Mouse (Mus musculus) hindbrain, embryonic 13.5 days (tissue): ENCODE measurements around the gene Pon2. TPM values are rescaled to one million over a fixed set of nuclear protein-coding genes. Genes with fewer than 3 reads are reported as not detected.
A peak's percentile ranks its signal among the peaks of the same experiment; 100 is the strongest.

Experiments
- ATAC-seq: fragments of 200-750 bp; cut with Nextera tagmentation; 2 replicates; pipeline ENCODE4 v1.8.0; 2017; ENCODE audit warnings: moderate TSS enrichment; ENCODE audit not compliant: low FRiP score
- H3K27ac ChIP-seq: fragments of 300-500 bp; sonication (generic); 2 replicates; pipeline ENCODE4 v1.5.1; 2015; ENCODE audit warnings: inconsistent platforms, mild to moderate bottlenecking, moderate library complexity
- H3K27me3 ChIP-seq: fragments of 300-500 bp; sonication (generic); 2 replicates; pipeline ENCODE4 v1.6.1; 2015; ENCODE audit warnings: mild to moderate bottlenecking, inconsistent platforms
- H3K36me3 ChIP-seq: fragments of 300-500 bp; sonication (generic); 2 replicates; pipeline ENCODE4 v1.6.1; 2015; ENCODE audit warnings: mild to moderate bottlenecking, inconsistent platforms
- H3K4me1 ChIP-seq: fragments of 300-500 bp; sonication (generic); replicated peaks from 2 replicates; pipeline ENCODE4 v1.6.1; 2015; ENCODE audit warnings: inconsistent platforms
- H3K4me2 ChIP-seq: fragments of 300-500 bp; sonication (generic); 2 replicates; pipeline ENCODE4 v1.6.1; 2015; ENCODE audit warnings: inconsistent platforms, mild to moderate bottlenecking, moderate library complexity
- H3K4me3 ChIP-seq: fragments of 300-500 bp; sonication (generic); 2 replicates; pipeline ENCODE4 v1.5.1; 2015; ENCODE audit warnings: mild to moderate bottlenecking, inconsistent platforms
- H3K9ac ChIP-seq: fragments of 300-500 bp; sonication (generic); 2 replicates; pipeline ENCODE4 v1.6.1; 2015; ENCODE audit warnings: mild to moderate bottlenecking, inconsistent platforms
- H3K9me3 ChIP-seq: fragments of 300-500 bp; sonication (generic); 2 replicates; pipeline ENCODE4 v1.6.1; 2016; ENCODE audit warnings: inconsistent platforms
- WGBS: fragments of 180-500 bp; shearing (Covaris S2); methylation state at CpG from one replicate; pipeline ENCODE4 v1.1.7; 2015; 5-methylcytosine and 5-hydroxymethylcytosine counted together
- polyA plus RNA-seq: library from polyadenylated mRNA; unstranded; fragments of >200 nt; fragmentation: Nextera tagmentation; extraction: Ambion mirVana; gene quantifications from 2 replicates; pipeline ENCODE4 v1.2.1, GENCODE M21; 2015

Pon2 gene
- polyA plus RNA-seq, 1 experiment from 2014 or later: 33.2 TPM

- Histone ChIP-seq H3K4me1 (no peaks in the 10 kb centered on the region), H3K27me3 (no peaks in the 10 kb centered on the region), H3K9ac (no peak overlapping the region), H3K27ac (no peak overlapping the region), H3K9me3 (no peaks in the 10 kb centered on the region), H3K4me2 (no peak overlapping the region), H3K4me3 (no peak overlapping the region), H3K36me3 (no peaks in the 10 kb centered on the region)
- no peak for ATAC-seq
- WGBS: 85% methylated on average over 7 of the region's 7 CpGs
These were observed 11.4 kb upstream of the Pon2 start for GRCm38 (mm10) chr6:5309595-5310197.

- ATAC-seq: no peak
- no peak overlapping the region for H3K27ac ChIP-seq
- no peaks in the 10 kb centered on the region for H3K27me3 ChIP-seq
- H3K4me3 ChIP-seq: no peak overlapping the region
- 82% methylated on average over 3 of the region's 3 CpGs for WGBS
- no peak overlapping the region for H3K4me2 ChIP-seq
- no peaks in the 10 kb centered on the region for H3K36me3 ChIP-seq
- no peaks in the 10 kb centered on the region for H3K9me3 ChIP-seq
- H3K9ac ChIP-seq: no peak overlapping the region
- no peaks in the 10 kb centered on the region for H3K4me1 ChIP-seq
These were observed 7.7 kb upstream of the Pon2 start for GRCm38 (mm10) chr6:5305926-5306325.

- no peak for ATAC-seq
- Histone ChIP-seq H3K4me1 (no peaks in the 10 kb centered on the region), H3K4me3 (no peak overlapping the region), H3K27ac (no peak overlapping the region), H3K9ac (no peak overlapping the region), H3K9me3 (no peaks in the 10 kb centered on the region), H3K36me3 (no peaks in the 10 kb centered on the region), H3K27me3 (0 out of 2 replicates have a peak, but pooled peaks cover under 1% of the 10 kb centered on the region), H3K4me2 (no peak overlapping the region)
- 87% methylated on average over 8 of the region's 8 CpGs for WGBS
These were observed 6.7 kb upstream of the Pon2 start for GRCm38 (mm10) chr6:5304956-5305355.

- Histone ChIP-seq H3K4me3 (no peak overlapping the region), H3K27me3 (peaks cover 7% of the 10 kb centered on the region; the same call in 1 of the 2 replicates), H3K9ac (no peak overlapping the region), H3K36me3 (no peaks in the 10 kb centered on the region), H3K27ac (no peak overlapping the region), H3K4me2 (no peak overlapping the region), H3K4me1 (peaks cover 16% of the 10 kb centered on the region), H3K9me3 (no peaks in the 10 kb centered on the region)
- ATAC-seq: no peak
- WGBS: 95% methylated on average over 8 of the region's 8 CpGs
These were observed 2.4 kb upstream of the Pon2 start for GRCm38 (mm10) chr6:5300629-5301028.

GRCm38 (mm10) chr6:5299561-5299960 is 1.3 kb upstream of the Pon2 start:
- Histone ChIP-seq H3K4me3 (no peak overlapping the region), H3K9ac (no peak overlapping the region), H3K4me2 (no peak overlapping the region), H3K4me1 (peaks cover 16% of the 10 kb centered on the region), H3K36me3 (no peaks in the 10 kb centered on the region), H3K27me3 (peaks cover 7% of the 10 kb centered on the region; the same call in 1 of the 2 replicates), H3K9me3 (no peaks in the 10 kb centered on the region), H3K27ac (no peak overlapping the region)
- ATAC-seq: no peak
- 64% methylated on average over 5 of the region's 5 CpGs for WGBS

DNA sequence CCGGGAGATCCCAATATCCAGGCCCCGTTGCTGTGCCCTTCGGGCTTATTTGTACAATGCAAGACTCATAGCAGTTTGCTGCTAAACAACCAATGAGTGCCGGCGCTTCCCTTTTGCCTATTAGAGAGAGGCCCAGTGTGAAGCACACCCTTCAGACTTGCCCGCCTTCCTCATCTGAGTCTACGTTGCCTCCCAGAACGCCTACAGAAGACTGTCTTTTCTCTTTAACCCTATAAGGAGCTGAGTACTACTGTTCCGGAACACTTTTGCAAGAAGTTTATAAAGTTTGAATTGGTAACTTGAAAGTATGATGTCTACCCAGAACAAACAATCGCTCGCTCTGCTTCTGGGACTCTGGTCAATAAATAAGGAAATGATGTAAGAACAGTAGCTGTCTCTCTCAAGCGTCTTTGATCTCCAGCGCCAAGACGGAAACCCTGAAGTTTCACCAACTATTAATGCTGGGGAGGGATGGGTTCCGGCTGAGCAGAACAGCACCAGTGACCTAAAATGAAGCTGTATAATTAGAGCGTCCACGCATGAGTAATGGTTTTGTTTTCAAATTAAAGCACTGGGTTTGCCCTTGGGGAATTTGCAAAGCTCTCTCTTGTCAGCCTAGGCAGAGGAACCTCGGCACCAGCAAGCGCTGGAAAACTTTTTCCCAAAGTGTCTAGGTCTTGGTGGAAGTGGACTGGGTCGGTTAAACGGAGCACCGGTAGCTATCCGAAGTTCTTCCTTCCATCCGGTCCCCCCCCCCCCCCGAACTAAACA is 749 bp downstream of the Pon2 start:
- H3K4me2 ChIP-seq: peak overlapping the region; percentile 92
- whole genome bisulfite sequencing: 5% methylated on average over 23 of the region's 25 CpGs
- H3K9ac ChIP-seq: peak overlapping the region; percentile 76
- peak overlapping the region; percentile 80 for H3K27ac ChIP-seq
- H3K36me3 ChIP-seq: no peaks in the 10 kb centered on the region
- peak; percentile 79 for ATAC-seq
- peak overlapping the region; percentile 60 for H3K4me3 ChIP-seq
- no peaks in the 10 kb centered on the region for H3K9me3 ChIP-seq
- H3K27me3 ChIP-seq: peaks cover 7% of the 10 kb centered on the region; the same call in 1 of the 2 replicates
- H3K4me1 ChIP-seq: peaks cover 16% of the 10 kb centered on the region

DNA sequence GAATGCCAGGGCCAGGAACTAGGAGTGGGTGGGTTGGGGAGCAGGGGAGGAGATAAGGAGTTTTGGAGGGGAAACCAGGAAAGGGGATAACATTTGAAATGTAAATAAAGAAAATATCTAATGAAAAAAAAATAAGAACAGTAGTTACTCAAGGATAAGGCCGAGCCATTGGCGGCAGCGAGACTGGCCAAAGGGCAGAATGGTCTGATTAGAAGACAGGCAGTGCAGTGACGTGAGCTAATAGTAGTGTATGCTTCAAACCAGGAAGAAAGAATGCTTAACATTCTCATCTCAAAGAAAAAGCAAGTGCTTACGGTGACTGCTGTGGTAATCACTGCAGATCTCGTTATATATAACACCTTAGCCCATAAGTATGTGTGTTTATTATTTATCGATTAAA is 2.2 kb downstream of the Pon2 start:
- no peaks in the 10 kb centered on the region for H3K9me3 ChIP-seq
- no peak overlapping the region for H3K9ac ChIP-seq
- H3K4me2 ChIP-seq: no peak overlapping the region
- H3K27me3 ChIP-seq: peaks cover 7% of the 10 kb centered on the region; the same call in 1 of the 2 replicates
- H3K4me3 ChIP-seq: no peak overlapping the region
- 95% methylated on average over 7 of the region's 7 CpGs for WGBS
- H3K27ac ChIP-seq: no peak overlapping the region
- H3K36me3 ChIP-seq: no peaks in the 10 kb centered on the region
- H3K4me1 ChIP-seq: peaks cover 16% of the 10 kb centered on the region
- ATAC-seq: no peak

- no peak for ATAC-seq
- Histone ChIP-seq H3K4me3 (no peak overlapping the region), H3K27me3 (peaks cover 5% of the 10 kb centered on the region; the same call in 1 of the 2 replicates), H3K36me3 (no peaks in the 10 kb centered on the region), H3K4me2 (no peak overlapping the region), H3K4me1 (peaks cover 16% of the 10 kb centered on the region), H3K27ac (no peak overlapping the region), H3K9ac (no peak overlapping the region), H3K9me3 (no peaks in the 10 kb centered on the region)
- WGBS: 96% methylated on average over 16 of the region's 16 CpGs
These were observed 3.4 kb downstream of the Pon2 start for GRCm38 (mm10) chr6:5294659-5295449.

GRCm38 (mm10) chr6:5292841-5293240 is 5.4 kb downstream of the Pon2 start:
- Histone ChIP-seq H3K4me2 (no peak overlapping the region), H3K9ac (no peak overlapping the region), H3K27me3 (peaks cover 4% of the 10 kb centered on the region; the same call in 1 of the 2 replicates), H3K9me3 (no peaks in the 10 kb centered on the region), H3K36me3 (no peaks in the 10 kb centered on the region), H3K4me1 (peaks cover 13% of the 10 kb centered on the region), H3K27ac (no peak overlapping the region), H3K4me3 (no peak overlapping the region)
- ATAC-seq: no peak
- 78% methylated on average over 5 of the region's 5 CpGs for WGBS

- H3K4me2 ChIP-seq: no peak overlapping the region
- no peak overlapping the region for H3K4me3 ChIP-seq
- no peaks in the 10 kb centered on the region for H3K27me3 ChIP-seq
- WGBS: 77% methylated on average over 4 of the region's 4 CpGs
- H3K4me1 ChIP-seq: 0 out of 2 replicates have a peak, but pooled peaks cover 2% of the 10 kb centered on the region
- no peaks in the 10 kb centered on the region for H3K36me3 ChIP-seq
- no peaks in the 10 kb centered on the region for H3K9me3 ChIP-seq
- ATAC-seq: no peak
- no peak overlapping the region for H3K27ac ChIP-seq
- no peak overlapping the region for H3K9ac ChIP-seq
These were observed 6.8 kb downstream of the Pon2 start for GRCm38 (mm10) chr6:5291450-5291849.

DNA sequence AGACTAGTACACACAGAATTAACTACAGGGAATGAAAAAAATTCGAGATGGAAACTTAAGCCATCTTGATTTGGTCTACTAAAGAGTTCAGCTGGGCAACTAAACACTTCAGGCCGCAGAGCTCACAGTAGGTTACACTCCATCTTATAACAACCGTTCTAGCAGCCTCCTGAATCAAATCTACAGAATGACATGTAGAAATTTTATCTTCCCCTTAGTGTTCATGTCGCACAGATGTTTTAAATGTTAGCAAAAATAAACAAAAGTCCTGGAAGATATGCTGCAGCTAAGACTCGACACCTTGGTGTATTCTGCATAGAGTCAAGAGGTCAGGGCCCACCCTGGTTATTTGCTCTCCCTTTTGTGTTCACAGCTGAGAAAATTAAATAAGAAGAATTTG is 10.3 kb downstream of the Pon2 start:
- 73% methylated on average over 5 of the region's 5 CpGs for WGBS
- no peak overlapping the region for H3K4me3 ChIP-seq
- H3K9ac ChIP-seq: no peak overlapping the region
- no peak overlapping the region for H3K4me2 ChIP-seq
- ATAC-seq: no peak
- no peaks in the 10 kb centered on the region for H3K36me3 ChIP-seq
- no peak overlapping the region for H3K27ac ChIP-seq
- no peaks in the 10 kb centered on the region for H3K27me3 ChIP-seq
- H3K4me1 ChIP-seq: peaks cover 1% of the 10 kb centered on the region; the same call in 1 of the 2 replicates
- no peaks in the 10 kb centered on the region for H3K9me3 ChIP-seq

DNA sequence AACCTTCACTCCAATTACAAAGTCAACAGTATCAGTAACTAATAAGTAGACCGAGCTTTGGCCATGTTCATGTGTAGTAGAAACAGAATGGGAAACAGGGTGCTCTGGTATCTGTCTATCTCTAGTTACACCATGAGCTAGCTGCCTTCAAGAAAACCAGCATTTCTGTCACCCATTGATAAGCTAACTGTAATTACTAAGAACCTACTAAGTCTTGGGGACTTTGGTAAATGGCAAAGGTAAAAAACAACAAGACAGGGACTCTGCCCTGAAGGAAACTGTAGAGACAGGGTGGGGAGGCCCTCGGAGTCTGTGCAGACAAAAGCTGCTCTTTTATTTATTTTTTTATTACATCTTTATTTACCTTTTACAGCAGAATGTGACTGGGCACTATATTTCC is 10.9 kb downstream of the Pon2 start:
- 80% methylated on average over 2 of the region's 2 CpGs for WGBS
- Histone ChIP-seq H3K4me3 (no peak overlapping the region), H3K4me2 (no peak overlapping the region), H3K4me1 (peaks cover 6% of the 10 kb centered on the region), H3K27ac (no peak overlapping the region), H3K36me3 (no peaks in the 10 kb centered on the region), H3K9ac (no peak overlapping the region), H3K9me3 (no peaks in the 10 kb centered on the region), H3K27me3 (no peaks in the 10 kb centered on the region)
- no peak for ATAC-seq
